Mouse (Mus musculus): ENCODE measurements around the gene Gm906.
"Not testable (repeated sequence)": the region's sequence is repeated elsewhere in the genome, so short reads cannot be mapped to it uniquely, and the experiment has no call there.

Gm906 gene

DNA sequence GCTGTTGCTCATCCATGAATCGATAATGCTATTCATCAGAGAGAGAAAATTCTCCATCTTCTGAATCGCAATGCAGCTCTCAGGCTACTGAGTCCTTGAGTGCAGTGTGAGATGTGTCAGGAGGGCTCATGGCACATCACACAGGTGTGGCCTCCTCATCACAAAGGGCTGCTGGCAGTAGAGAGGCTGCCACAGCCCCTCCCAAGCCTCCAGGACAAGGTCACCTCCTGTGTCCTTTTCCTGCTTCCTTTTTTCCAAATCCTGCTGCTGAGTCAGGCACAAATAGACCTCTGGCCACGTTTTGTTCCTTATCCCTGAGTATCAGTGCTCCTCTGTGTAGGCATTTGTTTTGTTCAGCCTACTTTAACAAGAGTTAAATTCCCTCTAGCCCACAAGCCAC is at the start of gene Gm906:
Gm906 (minus strand) TSS at position 101 of the 400 bp plus-strand sequence.
- DNase-seq (ENCODE audit: low read depth, low spot score), result not testable (repeated sequence)

DNA sequence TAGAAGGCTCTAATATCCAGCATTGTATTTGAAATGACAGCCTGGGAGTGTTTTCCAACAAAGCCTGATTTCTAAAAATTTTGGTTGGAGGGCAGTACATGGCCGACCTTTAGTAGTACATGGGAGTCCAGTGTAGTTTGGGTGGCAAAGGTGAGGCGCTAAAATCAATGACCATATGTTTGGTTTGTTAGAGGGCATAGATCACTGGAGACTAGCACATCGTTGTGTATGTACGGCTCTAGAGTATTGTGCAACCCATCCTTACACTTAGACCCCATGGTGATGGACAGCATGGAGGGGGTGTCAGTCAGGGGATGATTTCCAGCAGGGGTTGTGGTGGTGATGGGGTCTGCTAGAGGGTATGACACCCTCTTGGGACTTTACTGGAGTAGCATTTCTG is 33.2 kb upstream of the Gm906 start:
- DNase-seq (ENCODE audit: low read depth, low spot score), result not testable (repeated sequence)

DNA sequence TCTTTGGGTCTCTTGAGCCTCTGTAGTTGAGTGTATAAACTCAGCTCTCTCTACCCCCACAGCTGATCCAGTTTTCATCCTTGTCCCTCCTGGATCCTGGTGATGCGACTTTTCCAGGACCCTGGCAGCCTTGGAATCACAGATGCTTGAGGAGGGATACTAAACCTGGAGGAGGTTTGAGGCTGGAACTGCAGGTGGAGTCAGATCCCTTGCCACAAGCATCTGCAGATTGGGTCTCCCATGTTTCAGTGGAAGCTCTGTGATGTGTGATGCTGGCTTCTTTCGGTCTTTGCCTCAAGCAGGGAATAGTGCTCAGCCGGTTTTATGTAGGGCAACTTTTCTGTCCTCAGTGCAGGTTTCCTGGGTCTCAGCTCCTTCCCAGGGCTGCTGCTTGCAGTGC is 13.6 kb downstream of the Gm906 start:
- no peak for DNase-seq (ENCODE audit: low read depth, low spot score)

DNA sequence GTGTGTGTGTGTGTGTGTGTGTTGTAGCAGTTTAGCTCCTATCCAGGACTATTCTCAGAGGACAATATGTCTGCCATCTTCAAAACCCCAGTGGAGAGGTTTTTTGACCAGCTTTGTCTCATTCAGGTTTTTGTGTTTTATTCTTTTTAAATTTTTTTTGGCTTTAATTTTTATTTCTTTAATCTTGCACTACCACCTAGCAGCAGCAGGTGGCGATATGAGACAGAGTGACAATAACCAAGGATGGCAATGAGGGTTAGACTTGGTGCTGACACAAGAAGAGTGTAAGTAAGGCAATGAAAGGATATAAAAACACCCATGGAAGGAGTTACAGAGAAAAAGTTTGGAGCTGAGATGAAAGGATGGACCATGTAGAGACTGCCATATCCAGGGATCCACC is 38.3 kb downstream of the Gm906 start:
- peak; percentile 11 for DNase-seq (ENCODE audit: low read depth, low spot score)

DNA sequence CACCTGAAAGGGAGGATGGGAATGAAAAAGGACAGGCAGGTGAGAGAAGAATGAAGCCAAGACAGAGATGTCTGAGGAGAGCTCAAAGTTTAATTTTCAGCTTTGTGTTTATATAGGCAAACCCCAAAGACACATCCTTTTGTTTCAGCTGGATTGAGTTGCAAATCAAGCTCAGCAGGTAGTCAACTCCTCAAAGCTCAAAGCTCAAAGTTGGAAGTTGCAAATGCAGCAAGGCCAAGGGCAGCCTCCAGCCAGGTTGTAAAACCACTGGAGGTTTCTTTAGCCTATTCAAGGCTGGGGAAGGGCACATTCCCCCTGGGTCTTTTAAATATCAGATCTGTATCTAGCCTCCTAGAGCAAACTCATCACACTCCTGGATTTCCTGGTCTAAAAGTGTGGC is 39.9 kb downstream of the Gm906 start:
- DNase-seq (ENCODE audit: low read depth, low spot score), result not testable (repeated sequence)

DNA sequence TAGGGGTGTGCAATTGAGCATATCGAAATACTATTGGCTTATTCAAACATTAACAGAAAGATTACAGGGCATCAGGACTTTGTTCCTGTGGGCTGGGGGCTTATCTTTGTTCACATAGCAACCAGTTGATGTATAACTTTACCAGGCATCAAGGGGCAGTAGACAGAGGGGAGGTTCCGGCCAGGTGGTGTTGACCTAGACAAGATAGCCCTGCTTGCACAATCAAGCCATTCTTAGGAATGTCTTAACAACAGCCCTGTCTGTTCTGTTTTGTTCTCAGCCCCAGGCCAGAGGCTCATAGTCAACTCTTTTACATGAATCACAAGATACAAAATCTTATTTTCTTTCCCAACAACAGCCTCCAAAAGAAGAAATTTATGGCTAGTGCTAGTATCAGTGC is 40.5 kb downstream of the Gm906 start:
- DNase-seq (ENCODE audit: low read depth, low spot score), result not testable (repeated sequence)

DNA sequence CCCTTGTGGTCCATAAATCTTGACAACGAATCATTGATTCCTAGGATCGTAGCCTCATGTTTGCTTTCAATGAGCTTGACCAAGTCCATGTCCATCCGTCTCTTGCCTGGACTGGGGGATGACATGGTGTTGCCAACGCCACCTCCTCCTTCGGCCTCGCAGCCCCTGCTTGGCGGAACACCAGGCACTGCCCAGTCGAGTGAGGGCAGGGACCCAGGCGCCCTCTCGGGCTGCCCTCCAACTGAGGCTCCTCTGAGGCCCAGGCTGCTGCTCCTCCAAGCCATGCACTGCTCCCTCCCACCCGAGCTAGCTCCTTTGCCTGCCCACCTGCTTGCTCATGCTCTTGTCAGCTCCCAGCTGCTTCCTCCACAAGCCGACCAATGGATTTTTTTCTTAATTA is 42.1 kb downstream of the Gm906 start:
- no peak for DNase-seq (ENCODE audit: low read depth, low spot score)

DNA sequence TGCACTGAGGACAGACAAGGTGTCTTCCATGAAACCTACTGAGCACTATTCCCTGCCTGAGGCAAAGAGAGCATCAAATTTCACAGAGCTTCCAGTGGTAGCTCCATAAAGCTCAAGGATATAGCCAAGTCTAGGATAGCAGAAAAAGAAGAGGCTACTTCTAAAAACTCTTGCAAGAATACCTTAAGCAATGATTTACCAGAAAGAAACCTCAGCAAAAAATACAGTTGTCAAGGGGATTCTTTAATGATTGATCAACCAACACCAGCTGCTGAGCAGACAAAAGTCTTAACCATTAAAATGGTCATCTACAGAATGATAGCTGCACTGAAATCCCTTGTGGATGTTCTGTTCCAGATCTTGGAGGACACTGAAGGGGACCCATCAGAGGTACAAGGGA is 53.3 kb downstream of the Gm906 start:
- not testable (repeated sequence) for DNase-seq (ENCODE audit: low read depth, low spot score)
